Mouse (Mus musculus): Measurements from ENCODE around the gene Tgm5. TPM values are rescaled to one million over a fixed set of nuclear protein-coding genes. Genes with fewer than 3 reads are reported as not detected.

Tgm5 gene
- 0.06 TPM in 1 of 2 replicates, not detected in the other for polyA plus RNA-seq (2012; rRNA removed)

GRCm38 (mm10) chr2:121085480-121086185 lies at the start of gene Tgm5:
Gene Tgm5 (minus strand): TSS chr2:121085841.

GRCm38 (mm10) chr2:121109695-121110094 lies 24.1 kb upstream of the Tgm5 start, which contains the start of gene Tgm7:
Gene Tgm7 (minus strand): TSS chr2:121109795.

DNA sequence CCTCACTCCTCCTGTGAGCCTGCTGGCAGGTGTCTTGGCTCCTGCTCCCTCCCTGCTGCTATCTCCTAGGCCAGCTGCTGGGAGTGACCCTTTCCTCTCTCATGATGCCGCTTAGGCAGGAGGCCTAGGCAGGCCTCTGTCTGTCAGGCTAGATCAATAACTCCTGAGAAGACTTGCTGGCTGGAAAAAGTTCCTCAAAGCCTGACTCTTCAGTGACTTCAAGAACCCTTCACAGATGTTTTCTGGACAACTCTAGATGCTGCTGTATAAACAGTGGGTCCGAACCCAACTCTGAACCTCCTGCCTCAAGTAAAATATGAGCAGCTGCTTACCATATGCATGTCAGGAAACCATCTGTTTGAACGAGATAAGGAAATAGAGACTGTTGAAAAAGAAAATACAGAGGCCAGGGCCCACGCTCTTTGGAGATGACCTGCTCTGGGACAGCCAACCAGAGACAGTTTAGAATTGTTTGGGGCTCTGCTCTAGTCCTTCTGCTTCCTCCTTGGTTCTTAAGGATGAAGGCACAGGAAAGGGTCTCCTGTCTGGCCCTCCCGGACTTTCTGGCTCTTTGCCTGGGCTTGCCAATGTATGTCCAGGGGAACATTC lies 48.8 kb downstream of the Tgm5 start, which contains the start of gene Epb42:
TSS of gene Epb42 (minus strand) at position 340 of the 609 bp plus-strand sequence.

GRCm38 (mm10) chr2:121007925-121008663 lies 77.5 kb downstream of the Tgm5 start, which contains the start of gene Ccndbp1:
Gene Ccndbp1 (plus strand): TSS chr2:121008403.

Other genes with a start within 250 kb of the Tgm5 start
- 30.4 and 33.1 TPM in 2 replicates for gene Cdan1, start 235.7 kb downstream of the Tgm5 start, polyA plus RNA-seq (2012; rRNA removed)
- 15.1 and 17.1 TPM in 2 replicates for gene Ttbk2, start 235.2 kb downstream of the Tgm5 start, polyA plus RNA-seq (2012; rRNA removed)
- 23.3 TPM in 2 replicates for gene Ubr1, start 115.1 kb downstream of the Tgm5 start, polyA plus RNA-seq (2012; rRNA removed)
- gene Tmem62, start 108.8 kb downstream of the Tgm5 start, polyA plus RNA-seq (2012; rRNA removed) = 11.6 and 12.5 TPM in 2 replicates
- 62.9 and 64.2 TPM in 2 replicates for gene Ccndbp1, start 77.4 kb downstream of the Tgm5 start, polyA plus RNA-seq (2012; rRNA removed)
- gene Epb42, start 48.8 kb downstream of the Tgm5 start, polyA plus RNA-seq (2012; rRNA removed) = 0.28 and 0.61 TPM in 2 replicates
- 0.11 and 0.12 TPM in 2 replicates for gene Tgm7, start 24.0 kb upstream of the Tgm5 start, polyA plus RNA-seq (2012; rRNA removed)
- 23.4 and 26.9 TPM in 2 replicates for gene Adal, start 54.6 kb upstream of the Tgm5 start, polyA plus RNA-seq (2012; rRNA removed)
- 9.2 and 11.1 TPM in 2 replicates for gene Lcmt2, start 54.8 kb upstream of the Tgm5 start, polyA plus RNA-seq (2012; rRNA removed)
- gene Tubgcp4, start 84.8 kb upstream of the Tgm5 start, polyA plus RNA-seq (2012; rRNA removed) = 52.5 and 55.1 TPM in 2 replicates
- 7.2 and 7.3 TPM in 2 replicates for gene Zscan29, start 85.3 kb upstream of the Tgm5 start, polyA plus RNA-seq (2012; rRNA removed)
- 149 and 152 TPM in 2 replicates for gene Trp53bp1, start 185.6 kb upstream of the Tgm5 start, polyA plus RNA-seq (2012; rRNA removed)
- gene Map1a, start 203.8 kb upstream of the Tgm5 start, polyA plus RNA-seq (2012; rRNA removed) = 13.2 and 15.6 TPM in 2 replicates

All from central nervous system, embryonic 14 days (tissue).